Mouse (Mus musculus) myocyte (in vitro differentiated cells): Measurements from ENCODE around the gene Gm10401.

ENCODE experiments used
- POLR2A ChIP-seq: IDR thresholded peaks from one replicate; pipeline ENCODE4 v1.6.1; 2011; ENCODE audit warnings: low read depth, mild to moderate bottlenecking, control low read depth, moderate library complexity; ENCODE audit not compliant: insufficient read length
- REST ChIP-seq: IDR thresholded peaks from one replicate; pipeline ENCODE4 v1.6.1; 2011; ENCODE audit warnings: mild to moderate bottlenecking, control low read depth, moderate library complexity; ENCODE audit not compliant: insufficient read depth, insufficient read length
- TCF12 ChIP-seq: IDR thresholded peaks from one replicate; pipeline ENCODE4 v1.6.1; 2011; ENCODE audit warnings: mild to moderate bottlenecking, control low read depth; ENCODE audit not compliant: poor library complexity, insufficient read depth, severe bottlenecking

DNA sequence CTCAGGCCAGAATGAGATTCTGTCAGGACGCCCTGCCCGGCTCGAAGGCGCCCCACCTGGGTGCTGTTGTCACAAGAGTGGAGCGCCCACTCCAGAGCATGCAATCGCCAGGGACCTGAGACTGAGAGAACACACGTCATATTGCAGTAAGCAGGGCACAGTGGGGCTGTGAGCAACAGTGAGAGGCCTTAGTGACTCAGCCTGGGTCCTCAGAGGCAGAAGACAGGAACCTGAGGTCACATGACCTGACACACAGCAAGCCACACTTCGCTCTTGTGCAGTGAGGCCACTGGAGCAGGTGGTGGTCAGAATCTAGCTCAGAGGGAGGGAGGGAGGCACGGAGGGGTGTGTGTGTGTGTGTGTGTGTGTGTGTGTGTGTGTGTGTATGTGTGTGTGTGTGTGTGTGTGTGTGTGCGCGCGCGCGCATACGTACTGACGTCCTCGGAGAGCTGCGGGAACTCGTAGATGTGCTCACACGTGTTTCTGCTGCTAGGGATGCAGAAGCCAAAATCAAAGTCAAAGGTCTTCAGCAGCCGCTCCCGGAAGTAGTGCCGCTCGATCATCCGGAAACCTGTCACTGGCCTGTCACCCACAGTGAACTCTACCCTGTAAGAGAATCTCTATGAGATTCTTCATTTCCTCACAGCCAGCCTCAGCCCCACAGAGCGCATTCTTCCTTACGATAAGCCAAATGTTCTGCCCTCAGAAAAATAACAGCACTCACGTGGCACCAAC, 28.6 kb upstream of the Gm10401 start:
- TF ChIP-seq REST (no peak), TCF12 (no peak), POLR2A (no peak)
